Mouse (Mus musculus): ENCODE data around the gene Klhdc2.

Klhdc2 gene

GRCm38 (mm10) chr12:69298281-69298680 lies 1.8 kb downstream of the Klhdc2 start:
- in situ Hi-C loops (cut with MboI; ENCODE audit: low pct_unique_long_range_greater_than_20kb in 1 of 2, low sequenced_read_pairs in 2 of 2, unreplicated experiment in 1 of 2): no loop called here

- in situ Hi-C loops (cut with MboI; ENCODE audit: low pct_unique_long_range_greater_than_20kb in 1 of 2, low sequenced_read_pairs in 2 of 2, unreplicated experiment in 1 of 2): no loop called here
Observed at GRCm38 (mm10) chr12:69299231-69299630, 2.8 kb downstream of the Klhdc2 start.

GRCm38 (mm10) chr12:69299831-69300230 lies 3.4 kb downstream of the Klhdc2 start:
- in situ Hi-C loops (cut with MboI; ENCODE audit: low pct_unique_long_range_greater_than_20kb in 1 of 2, low sequenced_read_pairs in 2 of 2, unreplicated experiment in 1 of 2): no loop called here

GRCm38 (mm10) chr12:69300391-69300790 lies 3.9 kb downstream of the Klhdc2 start:
- in situ Hi-C loops (cut with MboI; ENCODE audit: low pct_unique_long_range_greater_than_20kb in 1 of 2, low sequenced_read_pairs in 2 of 2, unreplicated experiment in 1 of 2): no loop called here

- in situ Hi-C loops (cut with MboI; ENCODE audit: low pct_unique_long_range_greater_than_20kb in 1 of 2, low sequenced_read_pairs in 2 of 2, unreplicated experiment in 1 of 2): no loop called here
Observed at GRCm38 (mm10) chr12:69302171-69302570, 5.7 kb downstream of the Klhdc2 start.

- in situ Hi-C loops (cut with MboI; ENCODE audit: low pct_unique_long_range_greater_than_20kb in 1 of 2, low sequenced_read_pairs in 2 of 2, unreplicated experiment in 1 of 2): no loop called here
Observed at GRCm38 (mm10) chr12:69304051-69304450, 7.6 kb downstream of the Klhdc2 start.

- in situ Hi-C loops (cut with MboI; ENCODE audit: low pct_unique_long_range_greater_than_20kb in 1 of 2, low sequenced_read_pairs in 2 of 2, unreplicated experiment in 1 of 2): no loop called here
Observed at GRCm38 (mm10) chr12:69306333-69306732, 9.9 kb downstream of the Klhdc2 start.

GRCm38 (mm10) chr12:69309659-69310058 lies 13.2 kb downstream of the Klhdc2 start:
- in situ Hi-C loops (cut with MboI; ENCODE audit: low pct_unique_long_range_greater_than_20kb in 1 of 2, low sequenced_read_pairs in 2 of 2, unreplicated experiment in 1 of 2): loop anchor here in 1 of 2 experiments (10.0 kb wide), 1 partner anchor 95 kb away; no protein-coding TSS in a partner anchor

- in situ Hi-C loops (cut with MboI; ENCODE audit: low pct_unique_long_range_greater_than_20kb in 1 of 2, low sequenced_read_pairs in 2 of 2, unreplicated experiment in 1 of 2): loop anchor here in 1 of 2 experiments (10.0 kb wide), 1 partner anchor 104 kb away; no protein-coding TSS in a partner anchor
Observed at GRCm38 (mm10) chr12:69318431-69318830, 21.9 kb downstream of the Klhdc2 start.

GRCm38 (mm10) chr12:69331187-69331586 lies 34.7 kb downstream of the Klhdc2 start:
- in situ Hi-C loops (cut with MboI; ENCODE audit: low pct_unique_long_range_greater_than_20kb in 1 of 2, low sequenced_read_pairs in 2 of 2, unreplicated experiment in 1 of 2): no loop called here

GRCm38 (mm10) chr12:69332147-69332546 lies 35.7 kb downstream of the Klhdc2 start:
- in situ Hi-C loops (cut with MboI; ENCODE audit: low pct_unique_long_range_greater_than_20kb in 1 of 2, low sequenced_read_pairs in 2 of 2, unreplicated experiment in 1 of 2): no loop called here

- in situ Hi-C loops (cut with MboI; ENCODE audit: low pct_unique_long_range_greater_than_20kb in 1 of 2, low sequenced_read_pairs in 2 of 2, unreplicated experiment in 1 of 2): no loop called here
Observed at GRCm38 (mm10) chr12:69333547-69333946, 37.1 kb downstream of the Klhdc2 start.

GRCm38 (mm10) chr12:69349928-69350327 lies 53.4 kb downstream of the Klhdc2 start:
- in situ Hi-C loops (cut with MboI; ENCODE audit: low pct_unique_long_range_greater_than_20kb in 1 of 2, low sequenced_read_pairs in 2 of 2, unreplicated experiment in 1 of 2): loop anchor here (10.0 to 25.0 kb wide), 2 partner anchors 135 to 337 kb away; partner anchors contain the start of gene Sos2 (in 1 of the 2)

- in situ Hi-C loops (cut with MboI; ENCODE audit: low pct_unique_long_range_greater_than_20kb in 1 of 2, low sequenced_read_pairs in 2 of 2, unreplicated experiment in 1 of 2): loop anchor here (10.0 to 25.0 kb wide), 2 partner anchors 137 to 336 kb away; partner anchors contain the start of gene Sos2 (in 1 of the 2)
Observed at GRCm38 (mm10) chr12:69351685-69352084, 55.2 kb downstream of the Klhdc2 start.

- in situ Hi-C loops (cut with MboI; ENCODE audit: low pct_unique_long_range_greater_than_20kb in 1 of 2, low sequenced_read_pairs in 2 of 2, unreplicated experiment in 1 of 2): loop anchor here (10.0 to 25.0 kb wide), 2 partner anchors 142 to 331 kb away; partner anchors contain the start of gene Sos2 (in 1 of the 2)
Observed at GRCm38 (mm10) chr12:69356546-69357299, 60.2 kb downstream of the Klhdc2 start, which contains the start of gene Nemf. TSS of gene Nemf (minus strand) at chr12:69357165.

GRCm38 (mm10) chr12:69357300-69357646 lies 60.8 kb downstream of the Klhdc2 start:
- in situ Hi-C loops (cut with MboI; ENCODE audit: low pct_unique_long_range_greater_than_20kb in 1 of 2, low sequenced_read_pairs in 2 of 2, unreplicated experiment in 1 of 2): loop anchor here (10.0 to 25.0 kb wide), 2 partner anchors 142 to 330 kb away; partner anchors contain the start of gene Sos2 (in 1 of the 2)

Data from mouse embryonic stem cell (cell line).